Mouse (Mus musculus): ENCODE data around the gene Dbi.

The Dbi gene

DNA sequence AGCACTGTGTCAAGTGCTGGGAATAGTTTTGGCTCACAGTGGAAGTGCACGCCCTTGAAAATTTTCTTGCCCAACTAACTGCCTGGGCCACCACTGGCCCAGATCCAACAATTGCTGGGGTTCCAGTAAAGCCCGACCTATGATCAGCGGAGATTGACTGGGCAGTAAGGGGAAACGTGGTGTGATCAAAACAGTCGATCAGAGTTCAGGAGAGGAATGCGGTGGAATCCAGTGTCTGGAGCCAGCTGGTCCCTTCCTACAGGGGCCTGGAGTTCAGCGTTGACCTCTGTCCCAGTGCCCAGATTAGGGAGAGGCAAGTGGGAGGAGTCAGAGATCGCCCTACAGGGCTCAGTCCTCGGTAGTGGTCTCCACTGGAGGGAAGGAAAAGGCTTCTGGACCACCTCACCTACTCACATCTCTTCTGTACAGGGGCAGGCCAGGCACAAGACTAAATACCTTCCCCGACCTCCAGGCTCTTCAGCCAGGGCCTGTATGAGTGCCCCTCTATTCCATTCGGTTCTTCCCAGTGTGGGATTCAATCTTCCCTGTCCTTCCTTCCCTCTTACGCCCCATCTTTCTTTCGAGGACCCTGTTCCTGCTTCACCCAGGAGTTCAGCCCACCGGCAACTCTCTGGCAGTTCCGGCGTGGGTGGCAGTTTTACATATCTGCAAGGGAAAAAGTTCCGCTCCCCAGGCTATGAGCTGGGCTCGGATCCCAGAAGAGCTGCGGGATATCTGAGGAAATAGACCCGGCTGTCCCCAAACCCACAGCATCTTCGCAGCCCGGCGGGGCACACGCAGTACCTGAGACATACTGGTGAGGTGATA lies 523 bp downstream of the Dbi start:
- peak; percentile 34 for DNase-seq

GRCm38 (mm10) chr1:120119389-120119788 lies 1.5 kb downstream of the Dbi start:
- no peak for DNase-seq

DNA sequence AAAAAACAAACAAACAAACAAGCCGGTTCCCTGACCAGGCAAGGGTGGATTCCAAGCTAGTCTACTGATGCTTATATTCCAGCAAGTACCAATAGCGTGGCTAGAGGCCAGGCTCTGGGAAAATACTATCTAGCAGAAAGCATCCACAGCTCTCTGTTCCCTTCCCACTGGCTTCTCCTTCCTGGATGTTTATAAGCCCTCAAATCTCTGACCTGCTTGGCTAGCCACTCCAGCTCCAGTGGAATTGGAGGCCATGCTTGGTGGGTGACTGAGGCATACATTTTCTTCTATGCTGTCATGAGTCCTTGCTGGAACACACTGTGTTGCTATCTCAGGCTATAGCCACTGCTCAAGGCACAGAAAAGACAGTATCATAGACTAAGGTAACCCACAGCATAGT lies 2.0 kb downstream of the Dbi start:
- no peak for DNase-seq

DNA sequence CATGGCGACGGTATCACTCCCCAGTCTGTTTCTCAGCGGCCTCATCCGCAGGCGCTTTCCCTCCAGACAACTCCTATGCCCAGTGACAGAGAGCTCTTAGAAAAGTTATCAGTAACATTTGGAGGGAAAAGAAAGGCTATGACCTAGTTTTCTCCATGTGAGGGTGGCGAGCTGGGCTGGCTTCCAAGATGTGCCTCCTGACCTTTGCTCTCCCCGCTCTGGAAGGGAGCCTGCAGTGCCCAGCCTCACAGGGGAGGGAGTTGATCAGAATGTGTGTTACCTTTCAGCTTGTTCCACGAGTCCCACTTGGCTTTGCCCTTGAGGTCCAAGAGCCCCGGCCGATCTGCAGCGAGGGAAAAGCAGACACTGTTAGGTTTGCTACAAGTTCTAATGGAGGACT lies 4.8 kb downstream of the Dbi start:
- DNase-seq, result no peak

DNA sequence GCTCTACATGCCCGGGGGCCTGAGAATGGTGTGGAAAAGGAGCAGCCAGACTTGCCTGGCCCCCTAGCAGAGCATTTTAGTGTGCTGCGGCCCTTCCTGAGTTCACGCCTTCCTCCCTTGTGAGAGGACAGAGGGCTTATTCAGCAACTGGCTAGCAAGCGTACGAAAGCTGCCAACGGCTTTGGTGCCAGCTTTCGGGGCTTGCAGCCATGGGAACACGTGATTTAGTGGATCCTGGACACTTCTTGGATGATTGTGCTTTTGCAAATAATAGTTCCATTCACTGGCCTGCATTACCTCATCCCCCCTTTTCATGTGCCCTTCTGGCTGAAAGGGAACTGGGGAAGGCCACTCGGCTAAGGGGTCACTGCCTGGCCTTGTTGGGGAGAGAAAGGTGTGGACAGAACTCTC lies 5.2 kb downstream of the Dbi start:
- DNase-seq, result peak; percentile 59

GRCm38 (mm10) chr1:120112251-120113187 lies 8.4 kb downstream of the Dbi start:
- DNase-seq, result no peak

GRCm38 (mm10) chr1:120111766-120112165 lies 9.1 kb downstream of the Dbi start:
- no peak for DNase-seq

DNA sequence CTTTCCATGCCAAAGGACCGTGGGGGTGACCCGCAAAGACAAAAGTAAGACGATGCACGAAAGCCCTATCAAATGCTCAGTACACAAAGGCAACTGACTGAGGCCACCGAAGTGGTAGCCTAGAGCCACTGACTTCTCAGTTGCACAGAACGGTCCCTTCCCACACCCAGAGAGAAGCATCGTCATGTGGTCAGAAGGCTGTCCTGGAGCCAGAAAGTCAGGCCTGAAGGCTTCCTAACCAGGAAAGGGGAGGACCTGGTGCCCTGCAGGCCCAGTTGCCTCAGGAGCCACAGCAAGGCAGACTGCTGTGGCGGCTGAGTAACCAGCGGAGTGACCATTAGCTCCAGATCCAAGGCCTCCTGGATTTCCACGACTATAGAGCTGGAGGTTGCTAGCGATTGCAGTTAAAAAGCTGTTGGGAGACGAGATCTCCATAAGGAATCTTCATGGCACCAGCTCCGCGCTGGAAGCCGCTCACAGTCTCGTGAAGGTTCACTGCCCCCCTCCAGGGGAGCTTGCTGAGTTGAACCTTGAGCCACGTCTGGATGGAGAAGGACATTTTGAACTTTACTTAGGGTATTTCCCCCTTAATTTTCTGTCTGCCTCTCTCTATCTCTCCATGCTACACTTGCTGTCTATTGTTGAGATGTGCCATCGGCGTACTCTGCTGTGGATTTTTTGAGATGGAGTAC lies 11.0 kb downstream of the Dbi start:
- DNase-seq, result no peak

DNA sequence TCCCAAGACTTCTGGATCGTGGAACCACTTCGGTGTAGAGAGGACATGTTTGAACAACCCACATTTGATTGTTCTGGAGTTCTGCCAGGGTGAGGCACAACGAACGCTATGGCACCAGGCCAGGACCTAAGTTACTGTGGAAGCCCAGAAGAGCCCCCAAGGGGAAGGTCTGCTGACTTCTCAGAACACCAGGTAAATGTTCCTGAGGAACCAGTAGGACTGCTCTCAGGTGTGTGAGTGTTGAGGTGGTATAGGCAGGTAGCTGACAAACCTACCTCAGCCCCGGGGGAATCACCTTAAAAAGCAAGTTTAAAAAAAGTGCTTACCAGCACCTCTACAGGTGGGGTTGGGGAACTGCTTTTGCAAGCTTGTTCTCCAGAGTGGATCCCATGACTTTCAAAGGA lies 15.3 kb downstream of the Dbi start:
- DNase-seq, result no peak

GRCm38 (mm10) chr1:120101227-120101609 lies 19.7 kb downstream of the Dbi start:
- DNase-seq, result no peak

GRCm38 (mm10) chr1:120100456-120101226 lies 20.2 kb downstream of the Dbi start:
- no peak for DNase-seq

DNA sequence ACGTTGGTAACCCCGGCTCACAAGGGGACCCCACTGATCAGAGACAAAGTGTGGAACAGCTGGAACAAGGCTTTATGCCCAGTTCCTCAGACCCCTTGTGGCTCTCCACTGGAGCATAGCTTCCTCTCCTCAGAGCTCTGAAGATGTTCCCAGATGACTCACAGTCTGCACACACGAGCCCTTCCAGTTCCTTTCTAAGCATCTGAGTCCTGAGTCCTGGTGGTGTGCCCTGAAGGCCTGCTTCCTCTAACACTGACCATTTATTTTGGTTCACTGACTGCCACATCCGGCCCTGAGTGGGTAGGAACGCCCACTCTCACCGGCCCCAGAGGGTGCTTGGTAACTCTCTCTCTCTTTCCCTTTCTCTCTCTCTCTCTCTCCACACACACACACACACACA lies 21.4 kb downstream of the Dbi start:
- DNase-seq, result no peak

GRCm38 (mm10) chr1:120098327-120098726 lies 22.6 kb downstream of the Dbi start:
- DNase-seq, result peak; percentile 58

DNA sequence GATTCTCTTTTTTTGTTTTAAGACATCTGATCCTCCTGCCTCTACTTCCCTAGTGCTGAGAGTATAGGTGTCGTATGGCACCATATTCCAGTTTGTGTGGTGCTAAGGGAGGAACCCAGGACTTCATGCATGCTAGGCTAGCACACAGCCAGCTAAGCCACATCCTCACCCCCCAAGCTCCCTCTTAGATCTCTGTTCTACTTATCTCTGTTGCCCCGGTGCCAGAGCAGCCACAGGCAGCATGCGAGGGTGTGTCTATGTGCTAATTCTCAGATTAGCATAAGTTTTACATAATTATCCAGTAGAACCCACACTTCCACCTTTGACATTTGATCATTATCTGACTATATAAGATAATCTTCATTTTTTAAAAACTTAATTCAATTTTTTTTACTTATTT lies 26.0 kb downstream of the Dbi start:
- DNase-seq, result no peak

DNA sequence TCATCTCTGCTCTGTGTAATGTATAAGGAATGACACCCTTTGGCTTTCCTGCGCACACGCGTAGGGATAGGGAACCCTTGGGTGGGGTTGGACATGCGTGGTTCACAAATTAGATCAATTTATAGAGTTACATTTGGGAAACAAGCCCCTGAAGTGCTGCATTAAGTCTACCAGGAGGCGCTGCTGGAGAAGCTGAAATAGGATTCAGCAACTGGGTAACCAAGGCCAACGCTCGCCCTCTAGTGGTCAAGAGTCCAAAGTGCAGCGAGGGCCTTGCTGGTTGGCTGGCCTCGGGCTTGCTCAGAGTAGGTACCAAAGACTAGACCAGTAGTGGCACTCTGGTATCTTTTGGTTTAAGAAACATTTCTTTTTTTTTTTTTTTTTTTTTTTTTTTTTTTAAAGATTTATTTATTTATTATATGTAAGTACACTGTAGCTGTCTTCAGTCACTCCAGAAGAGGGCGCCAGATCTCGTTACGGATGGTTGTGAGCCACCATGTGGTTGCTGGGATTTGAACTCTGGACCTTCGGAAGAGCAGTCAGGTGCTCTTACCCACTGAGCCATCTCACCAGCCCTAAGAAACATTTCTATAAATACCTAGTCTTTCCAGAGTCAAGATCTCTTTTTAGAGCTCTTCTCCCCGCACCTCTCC lies 27.3 kb downstream of the Dbi start:
- DNase-seq, result peak; percentile 80

GRCm38 (mm10) chr1:120090880-120091570 lies 29.9 kb downstream of the Dbi start:
- DNase-seq, result no peak

DNA sequence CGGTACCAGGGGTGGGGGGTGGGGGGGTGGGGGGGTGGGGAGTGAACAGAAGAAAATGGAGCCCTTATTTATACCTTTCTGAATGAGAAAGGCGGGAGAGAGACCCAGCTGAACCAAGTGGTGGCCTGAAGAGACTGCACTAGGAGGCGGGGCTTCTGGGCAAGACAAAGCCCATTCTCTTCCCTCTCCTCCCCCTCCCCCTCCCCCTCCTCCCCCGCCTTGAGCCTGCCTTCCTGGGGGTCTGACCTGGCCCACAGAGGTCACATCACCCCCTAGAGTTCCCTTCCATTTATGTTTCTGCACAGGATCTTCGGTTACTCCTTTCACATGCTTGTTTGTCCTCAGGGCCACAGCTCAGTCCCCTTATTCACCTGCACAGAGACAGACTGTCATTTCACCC lies 31.7 kb downstream of the Dbi start:
- no peak for DNase-seq

DNA sequence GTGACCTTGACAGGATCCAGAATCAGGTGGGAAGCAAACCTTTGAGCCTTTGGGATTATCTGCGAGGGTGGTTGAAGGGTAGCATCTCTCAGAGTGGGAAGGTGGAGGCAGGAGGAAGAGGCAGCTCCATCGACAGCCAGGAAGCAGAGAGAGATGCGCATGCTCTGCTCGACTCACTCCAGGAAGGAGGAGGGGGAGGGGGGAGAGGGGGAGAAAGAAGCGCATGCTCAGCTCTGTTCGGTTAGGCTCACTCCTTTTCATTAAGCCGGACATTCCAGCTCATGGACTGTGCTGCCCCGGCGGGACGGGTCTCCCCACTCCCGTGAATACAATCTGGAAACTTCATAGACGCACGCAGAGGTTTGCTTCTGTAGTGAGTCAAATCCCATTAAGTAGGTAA lies 34.2 kb downstream of the Dbi start:
- no peak for DNase-seq

- DNase-seq, result no peak
Observed at GRCm38 (mm10) chr1:120085696-120086095, 35.2 kb downstream of the Dbi start.

GRCm38 (mm10) chr1:120083921-120084517 lies 36.9 kb downstream of the Dbi start:
- DNase-seq, result no peak

Data from right cerebral cortex, postnatal 25 days (tissue).